Mouse (Mus musculus) T-helper 2 cell (primary cell): ENCODE measurements around the gene Fbxo34.

Experiments
- in situ Hi-C: fragments of 300-600 bp; cut with MboI, MseI; formaldehyde crosslinking; loops from one replicate; pipeline ENCODE4 v1.15.1; 2025; ENCODE audit warnings: high pct_unique_total_duplicates

The Fbxo34 gene

GRCm38 (mm10) chr14:47516755-47517154 is 66.5 kb downstream of the Fbxo34 start:
- in situ Hi-C loops = no loop called here

GRCm38 (mm10) chr14:47518619-47519018 is 68.4 kb downstream of the Fbxo34 start:
- in situ Hi-C loops = no loop called here

GRCm38 (mm10) chr14:47520751-47521449 is 70.7 kb downstream of the Fbxo34 start:
- in situ Hi-C loops = no loop called here

- in situ Hi-C loops = no loop called here
These were observed 71.4 kb downstream of the Fbxo34 start for GRCm38 (mm10) chr14:47521609-47522008.

- in situ Hi-C loops = no loop called here
These were observed 72.1 kb downstream of the Fbxo34 start for GRCm38 (mm10) chr14:47522301-47522700.

GRCm38 (mm10) chr14:47525374-47525773 is 75.2 kb downstream of the Fbxo34 start:
- in situ Hi-C loops = loop anchor here (5.0 kb wide), 1 partner anchor 38 kb away; no protein-coding TSS in a partner anchor

GRCm38 (mm10) chr14:47525861-47526260 is 75.6 kb downstream of the Fbxo34 start:
- in situ Hi-C loops = loop anchor here (5.0 kb wide), 1 partner anchor 39 kb away; no protein-coding TSS in a partner anchor

GRCm38 (mm10) chr14:47527833-47528232 is 77.6 kb downstream of the Fbxo34 start:
- in situ Hi-C loops = loop anchor here (5.0 kb wide), 1 partner anchor 41 kb away; no protein-coding TSS in a partner anchor

GRCm38 (mm10) chr14:47528293-47528692 is 78.1 kb downstream of the Fbxo34 start:
- in situ Hi-C loops = loop anchor here (5.0 kb wide), 1 partner anchor 41 kb away; no protein-coding TSS in a partner anchor

GRCm38 (mm10) chr14:47529019-47529418 is 78.8 kb downstream of the Fbxo34 start:
- in situ Hi-C loops = loop anchor here (5.0 kb wide), 1 partner anchor 42 kb away; no protein-coding TSS in a partner anchor

GRCm38 (mm10) chr14:47529592-47529991 is 79.4 kb downstream of the Fbxo34 start:
- in situ Hi-C loops = loop anchor here (5.0 kb wide), 1 partner anchor 42 kb away; no protein-coding TSS in a partner anchor

GRCm38 (mm10) chr14:47532496-47532895 is 82.3 kb downstream of the Fbxo34 start:
- in situ Hi-C loops = no loop called here

GRCm38 (mm10) chr14:47533365-47534175 is 83.3 kb downstream of the Fbxo34 start:
- in situ Hi-C loops = no loop called here

- in situ Hi-C loops = no loop called here
These were observed 83.9 kb downstream of the Fbxo34 start for GRCm38 (mm10) chr14:47534176-47534525.

- in situ Hi-C loops = no loop called here
These were observed 84.9 kb downstream of the Fbxo34 start for GRCm38 (mm10) chr14:47535096-47535495.

GRCm38 (mm10) chr14:47541325-47541948 is 91.2 kb downstream of the Fbxo34 start:
- in situ Hi-C loops = loop anchor here (5.0 to 10.0 kb wide), 2 partner anchors 207 to 654 kb away; no protein-coding TSS in a partner anchor

GRCm38 (mm10) chr14:47542283-47542682 is 92.1 kb downstream of the Fbxo34 start:
- in situ Hi-C loops = loop anchor here (5.0 to 10.0 kb wide), 2 partner anchors 207 to 655 kb away; no protein-coding TSS in a partner anchor

- in situ Hi-C loops = loop anchor here (5.0 to 10.0 kb wide), 2 partner anchors 209 to 657 kb away; no protein-coding TSS in a partner anchor
These were observed 94.1 kb downstream of the Fbxo34 start for GRCm38 (mm10) chr14:47544286-47544685.

GRCm38 (mm10) chr14:47544877-47545276 is 94.7 kb downstream of the Fbxo34 start:
- in situ Hi-C loops = loop anchor here (5.0 to 10.0 kb wide), 2 partner anchors 210 to 658 kb away; no protein-coding TSS in a partner anchor

- in situ Hi-C loops = no loop called here
These were observed 101.4 kb downstream of the Fbxo34 start for GRCm38 (mm10) chr14:47551668-47552067.

- in situ Hi-C loops = no loop called here
These were observed 103.2 kb downstream of the Fbxo34 start for GRCm38 (mm10) chr14:47553380-47553779.

GRCm38 (mm10) chr14:47554236-47554635 is 104.0 kb downstream of the Fbxo34 start:
- in situ Hi-C loops = no loop called here
